Mouse (Mus musculus): ENCODE results near the gene Hist1h2ah.

DNA sequence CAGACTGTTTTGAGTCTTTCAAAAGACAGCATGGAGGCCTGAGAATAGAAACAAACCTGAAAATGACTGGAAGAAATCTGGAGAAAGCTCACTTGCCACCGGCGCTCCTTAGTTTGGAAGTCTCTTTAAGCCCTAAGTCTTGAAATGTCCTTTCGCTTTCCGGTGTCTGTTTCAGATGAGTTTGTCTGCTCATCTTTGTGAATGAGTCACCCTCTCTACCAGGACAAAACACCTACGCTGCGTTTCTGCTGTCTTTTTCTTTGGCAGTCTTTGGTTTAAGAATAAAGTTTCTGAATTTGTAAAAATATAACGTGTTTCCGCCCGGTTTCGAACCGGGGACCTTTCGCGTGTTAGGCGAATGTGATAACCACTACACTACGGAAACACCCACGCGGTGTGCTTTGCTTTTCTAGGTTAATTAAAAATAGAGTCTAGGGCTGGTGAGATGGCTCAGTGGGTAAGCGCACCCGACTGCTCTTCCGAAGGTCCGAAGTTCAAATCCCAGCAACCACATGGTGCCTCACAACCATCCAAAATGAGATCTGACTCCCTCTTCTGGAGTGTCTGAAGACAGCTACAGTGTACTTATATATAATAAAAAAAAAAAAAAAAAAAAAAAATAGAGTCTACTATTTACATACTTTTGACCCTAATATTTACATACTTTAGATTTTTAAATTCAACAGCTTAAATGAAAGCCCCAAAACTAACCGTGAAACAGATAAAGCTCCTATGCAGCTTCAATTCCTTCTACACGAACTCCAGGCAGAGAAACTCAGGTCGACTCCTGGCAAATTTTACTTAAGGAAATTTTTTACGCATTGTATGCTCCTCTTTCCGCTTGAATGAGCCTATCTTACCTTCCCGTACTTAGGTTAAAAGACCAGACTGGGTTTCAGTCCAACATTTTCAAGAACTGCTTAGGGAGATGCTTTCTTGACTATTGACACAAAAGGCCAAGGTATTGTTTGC lies 19.6 kb downstream of the Hist1h2ah start:
- TF ChIP-seq CTCF (IDR thresholded peaks at IDR 0.05; ENCODE audit: borderline replicate concordance, insufficient read depth, low read depth, low read length) (no peak), POLR2A (IDR thresholded peaks at IDR 0.05; ENCODE audit: borderline replicate concordance, insufficient read depth, low read length) (no peak)

All from cerebellum, adult 2 months (tissue).